Mouse (Mus musculus) retina, embryonic 14.5 days (tissue): Measurements from ENCODE around the gene Itga9.

Experiments
- DNase-seq: peaks from one replicate; pipeline ENCODE4 v3.0.0-alpha.2; 2015; ENCODE audit warnings: low spot score

Gene Itga9

DNA sequence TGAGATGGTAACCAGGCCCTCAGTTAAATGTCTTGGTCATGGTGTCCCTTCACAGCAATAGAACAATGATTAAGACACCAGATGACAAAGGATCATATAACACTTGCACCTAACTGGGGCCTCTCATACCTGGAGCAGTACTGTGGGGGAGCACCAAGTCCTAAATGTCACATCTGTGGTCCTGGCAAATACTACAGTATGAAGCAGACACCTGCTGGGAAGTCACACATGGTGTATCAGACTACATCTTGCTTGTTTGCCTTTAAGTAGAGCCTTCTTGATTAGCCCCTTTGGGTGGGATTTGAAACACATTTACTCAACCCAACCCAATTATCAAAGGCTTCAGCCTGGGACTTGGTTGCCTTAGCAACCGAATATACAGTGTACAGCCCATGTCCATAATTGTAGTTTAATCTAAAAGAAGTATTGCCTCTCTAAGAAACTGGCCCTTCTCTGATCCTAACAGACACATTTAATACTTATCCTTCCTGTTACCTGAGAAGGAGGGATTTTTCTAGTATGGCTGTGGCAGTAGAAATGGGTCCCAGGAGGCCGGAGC is 170.5 kb downstream of the Itga9 start:
- no peak for DNase-seq

DNA sequence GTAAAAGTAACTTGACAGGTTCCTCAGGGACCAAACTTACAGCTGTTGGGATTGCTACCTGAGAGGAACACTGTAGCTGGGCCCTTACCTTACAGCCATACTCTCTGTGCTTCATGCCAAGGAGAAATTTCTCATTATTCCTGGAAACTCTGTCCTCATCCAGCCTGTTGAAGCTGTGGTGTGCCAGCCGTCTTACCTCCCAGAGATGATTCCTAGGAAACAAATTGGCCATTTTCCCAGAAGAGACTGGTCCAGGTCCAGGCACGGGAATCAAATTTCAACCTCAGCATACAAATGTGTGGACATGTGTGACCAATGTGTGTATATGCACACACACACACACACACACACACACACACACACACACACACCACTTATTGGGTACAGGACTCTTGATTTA is 172.1 kb downstream of the Itga9 start:
- no peak for DNase-seq

DNA sequence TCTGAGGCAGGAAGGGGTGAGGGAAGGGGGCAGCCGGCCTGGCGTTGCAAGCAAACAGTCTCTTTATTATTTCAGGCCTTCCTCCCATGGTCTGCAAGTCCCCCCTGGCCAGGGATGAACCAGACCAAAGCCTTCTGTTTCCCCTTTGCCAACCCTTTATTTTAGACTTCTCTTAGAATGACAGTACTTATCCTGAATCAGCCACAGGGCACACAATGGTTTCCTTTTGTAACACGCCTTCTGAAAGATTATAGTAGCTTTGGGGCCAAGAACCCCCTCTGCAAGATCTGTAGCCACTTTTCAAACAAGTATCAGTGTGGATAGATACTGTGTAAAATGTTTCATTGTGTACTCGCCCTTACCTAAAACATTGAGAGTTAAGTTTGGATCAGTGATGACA is 178.1 kb downstream of the Itga9 start:
- DNase-seq = no peak

DNA sequence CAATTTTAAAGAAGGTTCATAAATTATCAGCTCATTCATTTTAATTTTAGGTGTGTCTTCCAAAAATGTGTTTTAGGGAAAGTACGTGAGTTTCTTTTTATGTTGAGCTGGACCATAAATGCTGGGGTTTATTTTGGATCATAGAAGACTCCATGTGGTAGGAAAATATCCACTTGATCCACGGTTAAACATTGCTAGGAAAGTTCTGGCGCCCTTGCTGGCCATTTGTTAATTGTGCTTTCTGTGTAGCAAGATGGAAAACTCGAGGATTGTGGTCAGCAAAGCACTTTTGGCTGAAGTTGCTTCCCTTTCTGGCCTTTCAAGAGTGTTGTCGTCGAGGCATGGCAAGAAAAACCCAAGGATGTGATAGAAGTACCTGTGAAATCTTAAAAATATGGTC is 179.3 kb downstream of the Itga9 start:
- DNase-seq = no peak

DNA sequence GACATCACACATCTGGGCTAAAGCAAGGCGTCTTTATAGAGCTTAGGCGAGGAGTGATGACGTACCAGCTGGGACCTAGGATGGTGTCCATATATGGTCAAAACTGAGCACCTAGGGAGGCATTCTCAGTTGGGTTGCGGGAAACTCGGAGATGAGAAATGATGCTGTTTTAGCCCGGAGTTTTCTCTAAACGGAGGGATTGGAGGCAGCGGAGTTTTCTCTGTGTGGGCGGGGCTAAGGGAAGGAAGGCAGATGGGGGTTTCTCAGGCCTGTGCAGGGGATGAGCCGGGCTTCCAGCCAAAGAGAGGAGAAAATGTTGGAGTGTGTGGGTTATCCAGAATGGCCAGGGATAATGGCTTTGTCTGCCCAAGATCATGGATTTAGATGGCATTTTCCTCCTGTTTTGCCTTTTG is 182.4 kb downstream of the Itga9 start:
- no peak for DNase-seq

DNA sequence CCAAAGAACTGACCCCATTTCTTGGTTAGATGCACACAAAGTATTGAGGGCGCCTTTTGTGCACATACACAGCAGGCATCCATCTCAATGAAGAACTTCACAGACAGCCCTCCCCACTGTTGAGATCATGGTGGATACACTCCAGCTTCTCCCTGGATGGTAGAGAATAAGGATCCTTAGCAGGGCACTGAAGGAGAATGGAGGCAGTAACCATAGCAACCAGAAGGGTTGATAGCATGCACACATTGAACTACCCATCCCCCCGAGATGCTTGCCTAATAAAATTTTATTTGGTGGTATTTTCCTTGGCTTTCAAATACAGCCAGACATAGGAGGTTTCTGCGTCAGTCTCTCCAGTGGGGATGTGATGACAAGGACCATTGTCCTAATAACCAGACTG is 184.7 kb downstream of the Itga9 start:
- peak; percentile 48 for DNase-seq

DNA sequence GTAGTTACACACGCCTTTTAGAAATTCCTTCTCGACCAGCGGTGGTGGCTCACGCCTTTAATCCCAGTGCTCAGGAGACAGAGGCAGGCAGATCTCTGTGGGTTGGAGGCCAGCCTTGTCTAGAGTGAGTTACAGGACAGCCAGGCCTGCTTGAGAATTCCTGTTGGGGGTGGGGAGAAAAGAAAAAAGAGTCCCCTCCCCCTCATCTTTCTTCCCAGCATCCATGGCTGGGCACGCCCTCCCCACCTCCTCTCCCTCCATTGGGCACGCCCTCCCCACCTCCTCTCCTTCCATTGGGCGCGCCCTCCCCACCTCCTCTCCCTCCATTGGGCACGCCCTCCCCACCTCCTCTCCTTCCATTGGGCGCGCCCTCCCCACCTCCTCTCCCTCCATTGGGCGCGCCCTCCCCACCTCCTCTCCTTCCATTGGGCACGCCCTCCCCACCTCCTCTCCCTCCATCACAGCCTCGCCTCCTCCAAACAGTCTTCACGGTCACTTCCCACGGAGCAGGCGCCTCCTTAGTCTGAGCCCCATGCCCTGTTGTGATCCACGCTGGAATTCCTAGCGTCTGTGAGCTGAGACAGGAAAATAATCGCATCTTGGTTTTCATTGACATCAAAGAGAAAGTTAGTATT is 186.8 kb downstream of the Itga9 start:
- no peak for DNase-seq

DNA sequence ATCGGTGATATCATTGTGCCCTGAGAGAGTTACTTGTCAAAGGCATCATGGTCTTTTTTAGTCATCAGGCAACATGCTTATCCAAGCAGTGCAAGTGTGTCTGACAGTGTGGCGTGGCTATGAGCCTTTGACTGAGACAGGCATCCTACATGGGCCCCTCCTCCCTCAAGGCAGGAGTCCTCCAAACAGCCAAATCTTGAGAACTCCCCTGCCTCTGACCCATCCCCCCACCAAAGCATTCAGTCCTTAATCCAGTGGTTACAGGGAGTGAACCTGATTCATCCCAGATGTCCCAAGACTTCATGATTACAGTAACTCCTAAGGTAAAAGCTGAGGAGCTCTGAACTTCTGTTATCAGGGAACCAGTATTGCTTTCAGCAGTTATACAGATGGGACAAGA is 188.2 kb downstream of the Itga9 start:
- no peak for DNase-seq

DNA sequence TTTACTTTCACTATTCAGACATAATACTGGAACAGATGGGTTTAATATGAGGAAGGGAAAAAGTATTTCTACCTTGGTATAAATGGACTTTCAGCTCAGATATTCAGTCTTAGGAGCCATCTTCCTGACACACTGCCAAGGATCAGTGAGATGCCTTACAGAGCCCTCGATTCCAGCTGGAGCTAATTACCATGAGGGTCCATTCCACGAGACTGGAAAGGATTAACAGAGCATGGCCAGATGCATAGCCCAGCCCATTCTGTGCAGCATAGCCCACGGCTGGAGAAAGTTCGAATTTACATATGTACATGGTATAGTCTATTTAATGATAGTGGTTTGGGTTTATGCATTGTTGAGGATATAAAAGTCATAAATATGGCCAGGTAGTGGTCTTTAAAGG is 188.8 kb downstream of the Itga9 start:
- no peak for DNase-seq

DNA sequence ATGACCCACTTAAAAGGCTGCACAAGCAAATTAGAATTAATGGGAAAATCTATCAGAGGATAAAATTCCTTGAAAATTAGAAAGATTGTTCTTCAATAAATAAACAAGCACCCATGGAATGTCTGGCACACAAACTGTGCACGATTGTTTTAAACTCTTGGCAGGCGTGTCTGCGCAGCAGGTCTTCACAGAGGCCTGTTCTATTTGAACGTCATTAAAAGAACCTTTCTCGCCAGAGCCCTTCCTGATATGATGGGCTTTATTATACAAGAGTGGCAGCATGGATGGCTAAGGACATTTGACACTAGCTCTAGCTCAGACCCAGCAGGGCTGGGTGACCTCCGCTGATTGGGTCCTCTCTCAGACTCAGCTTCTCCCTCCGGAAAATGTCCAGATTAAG is 192.6 kb downstream of the Itga9 start:
- DNase-seq = peak; percentile 26

DNA sequence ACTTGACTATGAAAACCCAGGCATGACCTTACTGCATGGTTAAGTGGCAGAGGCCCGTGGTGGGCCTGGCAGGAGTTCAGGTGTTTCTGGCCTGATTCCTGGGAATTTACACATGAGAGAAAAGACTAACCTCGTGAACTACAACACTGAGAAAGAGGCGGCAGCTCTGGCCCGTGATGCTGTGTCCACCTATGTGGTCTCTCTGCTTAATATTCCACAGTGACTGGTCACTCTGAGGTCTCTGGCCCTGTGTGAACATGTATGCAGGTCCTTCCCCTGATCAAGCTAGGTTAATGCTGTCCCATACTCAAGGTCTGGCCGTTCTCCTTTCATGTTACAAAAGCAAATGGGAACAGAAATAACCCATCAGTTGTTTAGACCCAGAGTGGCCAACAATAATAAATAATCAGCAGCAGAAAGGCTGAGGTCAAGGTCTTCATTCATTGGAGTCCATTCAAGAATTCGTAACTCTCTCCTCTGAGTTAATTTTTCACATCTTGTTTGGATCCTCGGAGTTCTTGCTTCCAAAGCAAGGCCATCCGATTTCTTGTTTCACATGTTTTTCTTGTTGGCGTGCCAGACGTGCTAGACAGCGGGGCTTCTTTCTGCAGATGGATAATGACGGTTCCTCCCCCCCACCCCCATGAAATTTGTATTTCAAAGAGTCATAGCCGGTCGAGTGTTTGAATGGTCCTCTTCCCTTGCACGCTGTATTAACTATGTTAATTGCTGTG is 194.9 kb downstream of the Itga9 start:
- no peak for DNase-seq

DNA sequence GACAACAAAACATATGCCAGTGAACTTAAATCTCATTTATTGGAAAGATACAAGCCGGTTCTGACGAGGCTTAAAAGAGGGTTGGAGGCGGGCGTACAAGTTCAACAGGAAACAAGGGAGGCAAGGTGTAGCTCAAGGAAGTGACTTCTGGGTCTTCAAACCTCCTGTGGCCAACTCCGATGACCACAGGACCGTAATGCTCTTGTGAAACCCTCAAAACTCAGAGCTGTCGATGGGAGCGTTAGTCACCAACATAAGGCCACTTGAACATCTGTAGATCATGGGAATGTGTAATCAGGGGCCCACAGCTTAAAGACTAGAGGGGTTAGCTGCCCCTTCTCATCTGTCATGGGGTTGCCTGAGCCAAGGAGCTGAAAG is 195.4 kb downstream of the Itga9 start:
- DNase-seq = no peak

DNA sequence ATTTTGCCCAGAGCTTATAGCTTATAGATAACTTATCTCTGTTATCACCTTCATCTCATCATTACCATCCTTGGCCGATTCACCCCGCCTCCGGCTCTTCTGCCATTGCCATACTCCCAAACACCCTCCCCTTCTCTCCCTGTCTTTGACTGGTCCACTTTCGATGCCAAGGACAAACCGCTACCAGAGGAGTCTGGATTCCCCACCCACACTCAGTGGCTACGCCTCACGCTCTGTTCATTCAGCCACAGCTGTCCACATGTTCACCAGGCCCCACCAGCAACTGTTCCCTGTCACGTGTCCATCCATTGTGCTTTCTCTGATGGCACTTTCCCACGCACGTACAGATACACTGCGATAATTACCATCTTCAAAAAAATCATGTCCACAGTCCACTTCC is 195.9 kb downstream of the Itga9 start:
- no peak for DNase-seq

DNA sequence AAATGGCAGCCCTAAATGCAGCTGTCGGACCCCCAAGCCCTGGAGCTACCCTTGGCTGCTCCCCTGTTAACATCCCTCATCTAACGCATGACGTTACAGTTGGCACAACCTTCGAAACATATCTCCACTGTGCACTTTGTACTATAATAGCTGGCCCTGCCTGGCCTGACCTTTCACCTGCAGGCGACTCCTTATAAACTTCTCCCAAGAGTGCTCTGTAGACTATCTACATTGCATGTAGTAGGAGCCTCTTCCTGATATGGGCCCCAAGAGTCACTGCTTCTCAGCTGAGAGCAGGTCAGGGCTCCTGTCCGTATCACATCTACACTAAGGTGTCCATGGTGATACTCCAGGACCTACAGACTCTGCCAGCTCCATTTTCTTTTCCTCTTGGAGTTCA is 199.2 kb downstream of the Itga9 start:
- no peak for DNase-seq

DNA sequence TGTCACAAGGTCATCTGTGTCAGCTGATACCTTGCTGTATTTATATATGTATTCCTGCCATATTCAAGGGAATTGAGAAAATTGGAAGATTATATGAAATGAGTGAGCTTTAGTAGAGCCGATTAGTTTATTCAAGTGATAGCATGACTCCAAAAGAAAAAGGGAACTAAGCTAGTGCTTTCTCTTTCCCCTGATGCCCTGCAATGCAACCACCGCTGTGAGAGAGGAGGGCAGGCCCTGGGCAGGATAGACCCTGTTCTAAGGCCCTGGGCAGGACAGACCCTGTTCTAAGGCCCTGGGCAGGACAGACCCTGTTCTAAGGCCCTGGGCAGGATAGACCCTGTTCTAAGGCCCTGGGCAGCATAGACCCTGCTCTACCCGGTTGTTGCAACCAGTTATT is 201.2 kb downstream of the Itga9 start:
- no peak for DNase-seq

DNA sequence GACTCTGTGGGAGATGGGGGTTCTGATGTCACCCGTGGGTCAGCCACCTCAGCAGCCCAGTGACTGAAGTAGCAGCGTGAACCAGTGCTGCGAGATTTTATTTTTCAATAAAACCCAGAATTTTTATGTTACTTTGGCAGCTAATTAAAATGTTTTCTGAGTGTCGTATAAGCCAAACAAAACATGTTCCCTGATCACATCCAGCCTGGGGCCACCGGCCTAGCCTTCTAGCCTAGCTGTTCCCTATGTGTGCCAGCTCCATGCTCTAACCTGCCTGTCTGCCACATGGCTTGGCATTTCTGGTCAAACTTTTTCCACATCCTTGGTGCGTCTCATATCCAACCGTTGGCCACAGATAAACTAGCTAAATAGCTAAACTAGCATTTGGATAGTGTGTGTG is 205.7 kb downstream of the Itga9 start:
- DNase-seq = no peak

DNA sequence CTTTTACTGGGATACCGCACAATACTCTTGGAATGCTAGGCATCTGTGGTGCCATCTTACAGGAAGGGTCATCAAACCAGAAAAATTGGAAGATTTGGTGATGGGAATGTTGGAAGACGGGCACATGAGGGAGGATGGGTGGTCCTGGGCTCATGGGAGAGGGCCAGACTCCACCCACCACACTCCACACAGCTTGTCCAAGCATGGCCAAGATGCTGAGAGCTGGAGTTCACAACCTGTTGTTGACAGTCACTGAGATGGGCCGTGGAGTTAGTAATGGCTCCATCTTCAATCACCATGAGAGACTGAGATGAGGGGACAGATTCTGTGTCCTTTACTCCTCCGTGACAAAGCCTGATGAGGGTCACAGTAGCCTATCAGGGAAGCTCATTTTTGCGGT is 207.0 kb downstream of the Itga9 start:
- no peak for DNase-seq

DNA sequence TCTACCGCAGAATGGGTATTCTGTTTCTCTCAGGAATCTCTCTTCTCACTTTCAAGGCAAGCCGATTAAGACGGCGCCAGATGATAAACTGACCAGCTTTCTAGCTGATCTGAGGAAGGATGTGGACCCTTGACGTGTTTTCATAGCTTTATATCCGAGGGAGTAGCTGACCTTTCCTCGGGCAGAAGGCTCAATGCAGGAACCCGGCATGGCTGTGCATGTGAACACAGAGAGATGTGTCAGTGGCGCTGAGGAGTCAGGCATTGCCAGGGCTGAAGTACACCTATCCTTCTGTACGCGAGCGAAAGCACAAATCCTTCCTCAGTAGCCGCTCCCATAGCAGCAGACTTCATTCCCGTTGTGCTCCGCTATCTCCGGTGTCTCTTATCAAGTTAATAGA is 207.6 kb downstream of the Itga9 start:
- no peak for DNase-seq

DNA sequence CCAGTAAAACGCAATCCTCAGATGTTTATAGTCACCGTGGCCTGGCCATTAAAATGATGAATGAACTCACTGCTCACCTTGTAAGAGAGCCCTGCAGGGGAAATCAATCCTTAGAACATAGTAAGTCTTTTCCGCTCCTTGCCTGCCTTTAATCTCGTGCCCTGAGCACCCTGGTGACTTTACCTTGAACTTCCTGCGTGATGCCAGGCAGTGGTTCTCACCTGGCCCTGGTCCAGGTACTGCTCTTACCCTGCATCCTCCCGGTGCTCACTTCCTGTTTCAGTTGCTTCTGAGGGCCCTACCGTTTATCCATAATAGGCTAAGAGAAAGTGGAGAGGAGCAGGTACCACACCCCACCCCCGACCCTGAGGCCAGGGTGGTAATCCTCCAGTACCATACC is 208.0 kb downstream of the Itga9 start:
- no peak for DNase-seq

DNA sequence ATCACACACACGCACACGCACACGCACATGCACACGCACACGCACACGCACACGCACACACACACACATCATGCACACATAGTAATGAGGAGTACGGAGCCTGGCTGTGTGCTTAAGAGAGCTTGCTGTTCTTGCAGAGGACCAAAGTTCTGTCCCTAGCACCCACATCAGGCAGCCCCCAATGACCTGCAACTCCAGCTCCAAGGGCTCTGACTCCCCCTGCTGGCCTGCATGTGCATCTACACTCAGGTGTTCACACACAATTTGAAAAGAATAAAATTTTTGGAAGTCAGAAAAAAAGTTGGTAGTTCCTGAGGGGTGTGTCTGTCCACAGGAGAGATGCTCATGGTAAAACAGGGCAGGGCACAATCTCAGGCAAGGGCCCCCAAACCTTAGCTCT is 209.1 kb downstream of the Itga9 start:
- no peak for DNase-seq

DNA sequence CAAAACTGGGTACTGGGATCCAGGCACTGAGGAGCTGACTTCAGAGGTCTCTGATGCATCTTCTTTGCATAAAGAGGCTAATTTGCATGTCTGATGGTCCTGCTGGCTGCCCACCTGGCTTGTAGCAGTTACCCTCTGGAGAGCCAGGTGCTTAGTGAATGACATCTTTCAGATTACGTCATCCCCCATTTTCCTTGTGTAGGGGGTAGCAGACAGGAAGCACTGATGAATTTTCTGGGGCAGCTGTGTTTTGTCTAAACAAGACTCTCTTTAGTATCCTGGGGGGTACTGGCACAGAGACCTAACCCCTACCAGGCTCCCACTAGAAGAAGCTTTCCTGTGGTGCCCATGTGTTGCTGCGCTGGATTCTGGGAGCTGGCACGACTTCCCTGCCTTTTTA is 212.0 kb downstream of the Itga9 start:
- DNase-seq = no peak

DNA sequence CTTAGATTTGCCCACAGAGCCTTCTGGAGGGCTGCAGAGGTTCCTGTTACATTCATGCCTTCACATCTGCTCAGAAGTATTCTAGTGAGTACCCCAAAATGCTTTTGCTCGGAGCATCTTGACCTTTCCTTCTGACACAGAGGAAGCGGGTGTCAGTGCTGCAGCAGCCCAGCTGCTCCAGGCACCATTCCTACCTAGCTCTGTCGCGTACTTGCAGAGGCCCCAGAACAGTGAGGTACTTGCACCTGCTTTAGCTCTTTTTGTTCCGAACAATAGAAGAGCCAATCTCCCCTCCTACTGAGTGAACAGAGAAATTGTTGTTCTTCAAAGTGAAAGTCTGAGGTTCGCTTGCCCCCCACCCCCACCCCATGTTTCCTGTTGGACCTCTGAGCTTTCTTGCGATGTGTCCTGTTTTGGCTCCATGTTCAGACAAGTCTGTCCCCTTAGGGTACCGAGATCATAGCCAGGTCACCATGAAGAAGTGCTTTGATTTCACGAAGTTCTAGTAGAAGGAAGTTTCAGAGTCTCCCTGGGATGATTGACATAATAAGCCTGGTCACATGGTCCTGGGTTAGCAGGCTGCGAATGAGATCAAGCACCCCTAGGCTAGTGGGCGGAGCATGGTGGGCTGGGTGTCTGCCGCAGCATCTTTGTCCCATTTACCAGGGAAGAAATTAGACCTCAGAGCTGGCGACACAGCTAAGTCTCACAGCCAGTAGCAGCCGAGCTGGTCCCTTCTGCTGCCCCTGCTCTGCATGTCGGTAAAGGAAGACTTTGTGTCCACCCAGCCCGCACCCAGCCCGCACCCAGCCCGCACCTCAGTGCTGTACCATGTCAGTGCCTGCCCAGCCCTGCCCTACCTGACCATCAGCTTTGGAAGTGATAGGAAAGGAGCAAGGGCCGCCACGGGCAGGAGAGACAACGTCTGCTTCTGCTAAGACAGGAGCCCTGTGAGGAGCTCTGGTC is 215.0 kb downstream of the Itga9 start:
- peak; percentile 68 for DNase-seq

DNA sequence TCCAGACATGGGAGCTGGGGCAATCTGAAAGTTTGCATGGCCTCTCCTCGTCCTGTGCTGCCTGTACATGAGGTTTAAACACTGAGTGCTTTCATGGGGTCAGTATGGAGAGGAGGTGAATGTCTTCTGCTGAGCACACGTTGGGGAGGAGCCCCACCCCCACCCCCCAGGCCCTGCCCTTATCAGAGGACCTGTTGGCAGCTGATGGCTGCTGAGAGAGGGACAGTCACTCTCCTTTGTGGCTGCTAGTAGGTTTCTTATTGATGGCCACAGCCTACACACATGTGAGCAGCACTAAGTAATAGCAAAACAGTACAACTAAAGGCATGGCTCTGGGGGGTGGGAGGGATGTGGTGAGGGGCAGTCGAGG is 215.7 kb downstream of the Itga9 start:
- no peak for DNase-seq
